Mouse (Mus musculus) midbrain, embryonic 10.5 days (tissue): ENCODE measurements around the gene Ccdc51. TPM values are rescaled to one million over a fixed set of nuclear protein-coding genes. Genes with fewer than 3 reads are reported as not detected.

Source experiments
- DNase-seq: peaks from one replicate; pipeline ENCODE4 v3.0.0-alpha.2; 2017; ENCODE audit warnings: low spot score
- H3K27ac ChIP-seq: fragments of 300-500 bp; sonication (generic); replicated peaks from 2 replicates; pipeline ENCODE4 v1.5.1; 2016; ENCODE audit warnings: mild to moderate bottlenecking
- H3K27me3 ChIP-seq: fragments of 300-500 bp; sonication (generic); 2 replicates; pipeline ENCODE4 v1.6.1; 2016; ENCODE audit warnings: low read depth, mild to moderate bottlenecking; ENCODE audit not compliant: poor library complexity, severe bottlenecking
- H3K36me3 ChIP-seq: fragments of 300-500 bp; sonication (generic); 2 replicates; pipeline ENCODE4 v1.6.1; 2016; ENCODE audit warnings: mild to moderate bottlenecking, moderate library complexity
- H3K4me1 ChIP-seq: fragments of 300-500 bp; sonication (generic); 2 replicates; pipeline ENCODE4 v1.6.1; 2016
- H3K4me3 ChIP-seq: fragments of 300-500 bp; sonication (generic); 2 replicates; pipeline ENCODE4 v1.5.1; 2016; ENCODE audit warnings: mild to moderate bottlenecking, moderate library complexity
- H3K9me3 ChIP-seq: fragments of 300-500 bp; sonication (generic); replicated peaks from 2 replicates; pipeline ENCODE4 v1.6.1; 2016; ENCODE audit warnings: mild to moderate bottlenecking
- WGBS: fragments of 180-500 bp; shearing (Covaris S2); methylation state at CpG from one replicate; pipeline ENCODE4 v1.1.7; 2016; 5-methylcytosine and 5-hydroxymethylcytosine counted together
- polyA plus RNA-seq: library from polyadenylated mRNA; unstranded; fragments of >200 nt; fragmentation: Nextera tagmentation; extraction: Ambion mirVana; gene quantifications from 2 replicates; pipeline ENCODE4 v1.2.1, GENCODE M21; 2016

Ccdc51 gene
- polyA plus RNA-seq, 1 experiment from 2014 or later, result 14.9 TPM

DNA sequence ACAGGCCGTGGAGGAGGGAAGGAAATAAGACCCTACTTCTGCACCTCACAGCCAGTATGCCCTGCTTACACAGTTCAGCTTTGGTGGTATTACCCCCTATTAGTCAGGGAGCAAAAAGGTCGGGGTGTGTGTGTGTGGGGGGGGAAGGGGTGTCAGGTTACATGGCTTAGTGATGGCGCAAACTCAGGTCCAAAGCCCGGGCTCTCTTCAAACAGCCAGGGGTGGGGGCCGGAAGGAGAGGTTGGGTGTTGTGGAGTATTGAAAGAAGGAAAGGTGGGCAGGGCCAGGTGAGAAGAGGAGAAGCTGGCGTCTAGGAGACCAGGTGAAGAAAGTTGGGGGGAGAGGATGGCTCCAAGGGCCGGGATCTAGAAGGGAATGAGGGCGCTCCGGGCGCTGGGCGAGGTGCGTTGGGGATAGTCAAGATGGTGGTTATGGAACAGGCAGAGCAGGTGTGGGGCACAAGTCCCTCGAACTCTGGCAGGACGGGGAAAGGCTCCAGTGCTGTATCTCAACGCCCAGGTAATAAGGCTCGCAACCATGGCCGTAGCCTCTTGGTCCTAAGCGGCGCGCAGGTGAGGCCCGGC, 12.4 kb downstream of the Ccdc51 start:
- Histone ChIP-seq H3K4me3 (peak overlapping the region; percentile 85), H3K36me3 (peaks cover 44% of the 10 kb centered on the region), H3K9me3 (no peaks in the 10 kb centered on the region), H3K27me3 (peaks cover 14% of the 10 kb centered on the region), H3K4me1 (peaks cover 80% of the 10 kb centered on the region), H3K27ac (peak overlapping the region; percentile 100)
- under 1% methylated on average over 21 of the region's 21 CpGs for WGBS
- peak; percentile 57 for DNase-seq

DNA sequence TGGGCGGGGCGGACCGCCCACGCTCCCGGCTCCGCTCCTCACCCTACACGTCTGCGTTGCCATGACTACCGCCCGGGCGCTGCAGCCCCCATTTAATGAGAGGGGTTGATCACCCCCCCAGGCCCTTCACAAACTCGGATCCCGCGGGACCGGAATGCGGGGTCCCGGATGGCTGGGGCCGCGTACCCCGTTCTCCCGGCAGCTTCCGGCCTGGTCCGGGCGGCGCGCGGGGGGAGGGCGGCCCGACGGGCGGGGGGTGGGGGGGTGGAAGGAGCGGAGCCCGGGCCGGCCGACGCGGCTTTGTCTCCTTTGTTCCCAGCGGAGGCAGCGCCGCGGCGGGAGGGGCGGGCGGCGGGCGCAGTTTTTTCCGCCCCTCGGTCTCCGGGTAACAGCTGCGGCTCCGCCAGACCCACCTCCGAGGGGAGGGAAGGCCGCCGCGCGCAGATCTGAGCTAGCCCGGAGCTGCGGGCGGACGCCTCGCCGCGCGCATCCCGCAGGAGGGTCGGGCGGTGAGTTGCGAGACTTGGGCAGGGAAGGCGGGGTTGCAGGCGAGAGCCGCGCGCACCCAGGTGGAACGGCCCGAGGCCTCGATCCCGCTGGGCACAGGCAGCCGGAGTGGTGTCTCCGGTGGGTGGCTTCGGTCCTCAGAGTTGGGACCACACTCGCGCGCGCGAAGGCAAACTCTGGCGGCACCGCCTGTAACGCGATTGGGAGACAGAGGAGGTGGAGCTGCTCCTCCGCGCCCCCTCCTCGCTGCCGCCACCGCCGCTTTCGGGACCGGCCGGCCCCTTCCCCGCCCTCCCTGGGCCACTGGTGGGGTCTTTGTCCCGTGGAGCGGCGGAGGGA, 13.1 kb downstream of the Ccdc51 start, which contains the start of gene Plxnb1:
Gene Plxnb1 (plus strand): TSS at position 253 of the 846 bp plus-strand sequence.
- H3K4me1 ChIP-seq, result peaks cover 81% of the 10 kb centered on the region
- peak within 1 kb of the TSS; percentile 85 for H3K4me3 ChIP-seq
- peaks cover 44% of the 10 kb centered on the region for H3K36me3 ChIP-seq
- DNase-seq, result peak; percentile 88
- no peaks in the 10 kb centered on the region for H3K9me3 ChIP-seq
- H3K27ac ChIP-seq, result peak within 1 kb of the TSS; percentile 100
- WGBS, result under 1% methylated on average over 91 of the region's 102 CpGs
- peaks cover 14% of the 10 kb centered on the region for H3K27me3 ChIP-seq

DNA sequence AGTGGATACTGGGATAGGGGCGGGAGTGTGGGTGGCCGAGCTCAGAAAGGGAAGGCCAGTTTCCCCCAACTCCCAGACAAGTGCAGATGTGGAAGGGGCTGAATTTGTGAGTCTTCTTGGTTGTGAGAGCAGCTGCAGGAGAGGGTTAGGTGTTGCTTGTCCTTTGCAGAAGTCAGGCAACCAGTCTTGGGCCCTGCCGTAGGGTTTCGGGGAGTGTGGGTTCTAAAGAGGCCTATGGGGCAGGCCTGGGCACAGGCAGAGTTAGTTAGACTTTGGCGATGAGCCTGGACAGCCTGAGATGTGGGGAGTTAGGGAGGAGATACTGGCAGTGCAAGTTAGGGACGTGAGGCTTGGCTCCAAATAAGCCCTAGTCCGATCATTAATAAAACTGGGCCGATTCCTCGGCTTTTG, 14.0 kb downstream of the Ccdc51 start:
- peak overlapping the region; percentile 85 for H3K4me3 ChIP-seq
- H3K27me3 ChIP-seq, result peaks cover 8% of the 10 kb centered on the region
- H3K4me1 ChIP-seq, result peaks cover 81% of the 10 kb centered on the region
- DNase-seq, result no peak
- WGBS, result 19% methylated on average over 9 of the region's 9 CpGs
- H3K36me3 ChIP-seq, result peaks cover 45% of the 10 kb centered on the region
- H3K9me3 ChIP-seq, result no peaks in the 10 kb centered on the region
- H3K27ac ChIP-seq, result peak overlapping the region; percentile 100

GRCm38 (mm10) chr9:109096856-109097255, 14.6 kb downstream of the Ccdc51 start:
- Histone ChIP-seq H3K4me3 (peak overlapping the region; percentile 85), H3K9me3 (no peaks in the 10 kb centered on the region), H3K27ac (peak overlapping the region; percentile 100), H3K4me1 (peaks cover 80% of the 10 kb centered on the region), H3K27me3 (peaks cover 2% of the 10 kb centered on the region), H3K36me3 (peaks cover 45% of the 10 kb centered on the region)
- 31% methylated on average over 6 of the region's 6 CpGs for WGBS
- DNase-seq, result peak; percentile 32

GRCm38 (mm10) chr9:109097291-109097690, 15.0 kb downstream of the Ccdc51 start:
- DNase-seq, result peak; percentile 32
- Histone ChIP-seq H3K4me3 (peak overlapping the region; percentile 85), H3K4me1 (peaks cover 78% of the 10 kb centered on the region), H3K9me3 (no peaks in the 10 kb centered on the region), H3K36me3 (peaks cover 45% of the 10 kb centered on the region), H3K27me3 (no peaks in the 10 kb centered on the region), H3K27ac (peak overlapping the region; percentile 100)
- WGBS, result 28% methylated on average over 6 of the region's 6 CpGs

GRCm38 (mm10) chr9:109097831-109098230, 15.5 kb downstream of the Ccdc51 start:
- Histone ChIP-seq H3K27ac (peak overlapping the region; percentile 100), H3K4me1 (peaks cover 72% of the 10 kb centered on the region), H3K27me3 (no peaks in the 10 kb centered on the region), H3K36me3 (peaks cover 45% of the 10 kb centered on the region), H3K9me3 (no peaks in the 10 kb centered on the region), H3K4me3 (peak overlapping the region; percentile 85)
- DNase-seq, result no peak
- 75% methylated on average over 5 of the region's 5 CpGs for WGBS

- peak overlapping the region; percentile 100 for H3K27ac ChIP-seq
- peak overlapping the region; percentile 85 for H3K4me3 ChIP-seq
- H3K4me1 ChIP-seq, result peaks cover 67% of the 10 kb centered on the region
- 93% methylated on average over 8 of the region's 8 CpGs for WGBS
- H3K9me3 ChIP-seq, result no peaks in the 10 kb centered on the region
- H3K36me3 ChIP-seq, result peaks cover 51% of the 10 kb centered on the region
- DNase-seq, result no peak
- H3K27me3 ChIP-seq, result no peaks in the 10 kb centered on the region
These were observed 16.1 kb downstream of the Ccdc51 start for GRCm38 (mm10) chr9:109098366-109098765.

- peak overlapping the region; percentile 53 for H3K27ac ChIP-seq
- peaks cover 57% of the 10 kb centered on the region for H3K36me3 ChIP-seq
- H3K9me3 ChIP-seq, result no peaks in the 10 kb centered on the region
- H3K4me1 ChIP-seq, result peaks cover 61% of the 10 kb centered on the region
- WGBS, result 75% methylated on average over 6 of the region's 6 CpGs
- DNase-seq, result no peak
- H3K4me3 ChIP-seq, result peak overlapping the region; percentile 85
- no peaks in the 10 kb centered on the region for H3K27me3 ChIP-seq
These were observed 16.7 kb downstream of the Ccdc51 start for GRCm38 (mm10) chr9:109098969-109099368.

DNA sequence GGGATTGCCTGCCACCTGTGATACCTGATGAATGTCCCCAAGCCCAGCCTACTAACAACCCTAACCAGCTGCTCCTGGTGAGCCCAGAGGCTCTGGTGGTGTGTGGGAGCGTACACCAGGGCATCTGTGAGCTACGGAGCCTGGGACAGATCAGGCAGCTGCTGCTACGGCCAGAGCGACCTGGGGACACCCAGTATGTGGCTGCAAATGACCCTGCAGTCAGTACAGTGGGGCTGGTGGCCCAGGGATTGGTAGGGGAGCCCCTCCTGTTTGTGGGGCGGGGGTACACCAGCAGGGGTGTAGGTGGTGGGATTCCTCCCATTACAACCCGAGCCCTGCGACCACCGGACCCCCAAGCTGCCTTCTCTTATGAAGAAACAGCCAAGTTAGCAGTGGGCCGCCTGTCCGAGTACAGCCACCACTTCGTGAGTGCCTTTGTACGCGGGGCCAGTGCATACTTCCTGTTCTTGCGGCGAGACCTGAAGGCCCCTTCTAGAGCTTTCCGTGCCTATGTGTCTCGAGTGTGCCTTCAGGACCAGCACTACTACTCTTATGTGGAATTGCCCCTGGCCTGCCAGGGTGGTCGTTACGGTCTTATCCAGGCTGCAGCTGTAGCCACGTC, 18.1 kb downstream of the Ccdc51 start:
- Histone ChIP-seq H3K9me3 (no peaks in the 10 kb centered on the region), H3K27ac (no peak overlapping the region), H3K36me3 (peaks cover 71% of the 10 kb centered on the region), H3K4me1 (peaks cover 55% of the 10 kb centered on the region), H3K4me3 (no peak overlapping the region), H3K27me3 (no peaks in the 10 kb centered on the region)
- DNase-seq, result no peak
- WGBS, result 93% methylated on average over 20 of the region's 20 CpGs

GRCm38 (mm10) chr9:109101933-109102445, 19.7 kb downstream of the Ccdc51 start:
- Histone ChIP-seq H3K4me3 (no peak overlapping the region), H3K9me3 (no peaks in the 10 kb centered on the region), H3K4me1 (peaks cover 44% of the 10 kb centered on the region), H3K27me3 (no peaks in the 10 kb centered on the region), H3K36me3 (peaks cover 87% of the 10 kb centered on the region), H3K27ac (no peak overlapping the region)
- 96% methylated on average over 5 of the region's 5 CpGs for WGBS
- no peak for DNase-seq

GRCm38 (mm10) chr9:109102541-109102940, 20.2 kb downstream of the Ccdc51 start:
- WGBS, result 96% methylated on average over 3 of the region's 3 CpGs
- no peak overlapping the region for H3K27ac ChIP-seq

DNA sequence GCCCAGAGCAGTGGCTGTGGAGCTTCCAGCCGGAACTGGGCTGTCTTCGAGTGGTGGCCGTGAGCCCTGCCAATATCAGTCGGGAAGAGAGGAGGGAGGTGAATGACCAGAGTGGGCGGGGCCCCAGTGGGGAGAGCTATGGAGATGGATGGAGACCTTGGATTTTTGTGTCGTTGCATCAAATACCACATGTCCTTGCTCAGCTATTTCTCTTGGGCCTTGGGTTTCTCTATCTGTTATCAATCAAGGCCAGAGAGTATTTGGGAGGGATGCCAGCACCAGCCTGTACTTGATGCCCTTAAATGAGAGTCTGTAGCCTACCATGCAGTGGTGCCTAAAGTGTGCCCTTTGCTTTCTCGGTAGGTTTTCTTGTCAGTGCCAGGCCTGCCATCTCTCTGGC, 21.0 kb downstream of the Ccdc51 start:
- DNase-seq, result no peak
- H3K36me3 ChIP-seq, result peaks cover 100% of the 10 kb centered on the region
- no peak overlapping the region for H3K4me3 ChIP-seq
- peaks cover 32% of the 10 kb centered on the region for H3K4me1 ChIP-seq
- H3K9me3 ChIP-seq, result no peaks in the 10 kb centered on the region
- 85% methylated on average over 7 of the region's 7 CpGs for WGBS
- H3K27ac ChIP-seq, result no peak overlapping the region
- no peaks in the 10 kb centered on the region for H3K27me3 ChIP-seq

More at GRCm38 (mm10) chr9:109102541-109102940, 20.2 kb downstream of the Ccdc51 start:
- Histone ChIP-seq H3K27me3 (no peaks in the 10 kb centered on the region), H3K9me3 (no peaks in the 10 kb centered on the region), H3K36me3 (peaks cover 92% of the 10 kb centered on the region), H3K4me1 (peaks cover 39% of the 10 kb centered on the region), H3K4me3 (no peak overlapping the region)
- DNase-seq, result no peak
